Mouse (Mus musculus) midbrain, embryonic 15.5 days (tissue): ENCODE data around the gene Serpinb8. TPM values are rescaled to one million over a fixed set of nuclear protein-coding genes. Genes with fewer than 3 reads are reported as not detected.

Experiments used
- ATAC-seq: fragments of 200-750 bp; cut with Nextera tagmentation; replicated peaks from 2 replicates; pipeline ENCODE4 v1.8.0; 2017; ENCODE audit warnings: moderate TSS enrichment
- H3K27ac ChIP-seq: fragments of 300-500 bp; sonication (generic); 2 replicates; pipeline ENCODE4 v1.5.1; 2015; ENCODE audit warnings: mild to moderate bottlenecking, inconsistent platforms
- H3K27me3 ChIP-seq: fragments of 300-500 bp; sonication (generic); replicated peaks from 2 replicates; pipeline ENCODE4 v1.6.1; 2015; ENCODE audit warnings: inconsistent platforms
- H3K36me3 ChIP-seq: fragments of 300-500 bp; sonication (generic); replicated peaks from 2 replicates; pipeline ENCODE4 v1.6.1; 2015; ENCODE audit warnings: inconsistent platforms
- H3K4me1 ChIP-seq: fragments of 300-500 bp; sonication (generic); 2 replicates; pipeline ENCODE4 v1.6.1; 2015; ENCODE audit warnings: inconsistent platforms
- H3K4me2 ChIP-seq: fragments of 300-500 bp; sonication (generic); 2 replicates; pipeline ENCODE4 v1.6.1; 2015; ENCODE audit warnings: inconsistent platforms, mild to moderate bottlenecking, moderate library complexity
- H3K4me3 ChIP-seq: fragments of 300-500 bp; sonication (generic); 2 replicates; pipeline ENCODE4 v1.5.1; 2015; ENCODE audit warnings: mild to moderate bottlenecking, inconsistent platforms
- H3K9ac ChIP-seq: fragments of 300-500 bp; sonication (generic); 2 replicates; pipeline ENCODE4 v1.6.1; 2015; ENCODE audit warnings: mild to moderate bottlenecking, inconsistent platforms
- H3K9me3 ChIP-seq: fragments of 300-500 bp; sonication (generic); 2 replicates; pipeline ENCODE4 v1.6.1; 2016; ENCODE audit warnings: inconsistent platforms
- WGBS: fragments of 180-500 bp; shearing (Covaris S2); methylation state at CpG from one replicate; pipeline ENCODE4 v1.1.7; 2015; ENCODE audit warnings: mixed read lengths; 5-methylcytosine and 5-hydroxymethylcytosine counted together
- polyA plus RNA-seq: library from polyadenylated mRNA; unstranded; fragments of >200 nt; fragmentation: Nextera tagmentation; extraction: Ambion mirVana; gene quantifications from 2 replicates; pipeline ENCODE4 v1.2.1, GENCODE M21; 2015

The Serpinb8 gene
- 0.23 and 0.36 TPM in 2 replicates for polyA plus RNA-seq

DNA sequence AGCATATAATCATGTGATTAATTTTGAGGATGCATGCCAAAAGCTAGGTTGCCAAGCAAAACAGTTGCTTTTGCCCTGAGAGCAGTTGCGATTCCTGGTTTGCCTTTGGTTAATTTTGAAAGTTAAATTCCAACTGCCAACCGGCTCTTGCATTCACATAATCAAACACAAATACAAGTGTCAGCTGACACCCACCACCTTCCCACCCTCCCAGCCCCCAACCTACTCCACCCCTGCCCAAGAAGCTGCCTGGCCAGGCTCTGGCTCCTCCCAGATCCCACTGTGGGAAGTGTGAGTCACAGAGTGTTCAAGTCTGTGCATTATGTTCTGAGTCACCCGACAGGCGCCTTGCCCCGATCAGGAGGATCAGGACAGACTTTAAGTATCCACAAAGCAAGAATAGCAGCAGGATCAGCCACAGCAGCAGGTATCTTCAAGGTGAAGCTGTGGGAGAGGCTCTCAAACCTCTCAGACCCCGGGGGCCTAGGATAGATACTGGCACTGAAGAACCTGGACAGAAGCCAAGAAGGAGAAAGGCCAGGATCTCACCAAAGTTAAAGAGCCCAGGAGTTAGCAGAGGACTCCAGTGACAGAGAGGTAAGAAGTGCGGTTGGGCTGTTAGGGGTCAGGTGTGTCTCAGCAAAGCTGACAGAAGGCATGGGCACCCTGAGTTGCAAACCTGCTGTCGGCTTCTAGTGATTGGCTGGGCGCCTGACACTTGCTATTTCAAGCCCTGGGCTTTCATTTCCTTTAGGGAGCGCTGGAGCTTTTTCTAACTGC lies at the start of gene Serpinb8:
TSS of gene Serpinb8 (plus strand) at position 316 of the 780 bp plus-strand sequence.
- H3K36me3 ChIP-seq = no peaks in the 10 kb centered on the region
- no peak for ATAC-seq
- no peaks in the 10 kb centered on the region for H3K27me3 ChIP-seq
- H3K9ac ChIP-seq = no peak within 1 kb of the TSS
- H3K27ac ChIP-seq = no peak within 1 kb of the TSS
- no peak within 1 kb of the TSS for H3K4me3 ChIP-seq
- no peaks in the 10 kb centered on the region for H3K4me1 ChIP-seq
- WGBS = 77% methylated on average over 10 of the region's 10 CpGs
- H3K4me2 ChIP-seq = no peak within 1 kb of the TSS
- no peaks in the 10 kb centered on the region for H3K9me3 ChIP-seq

GRCm38 (mm10) chr1:107559494-107559893 lies 30.3 kb upstream of the Serpinb8 start:
- Histone ChIP-seq H3K27me3 (no peaks in the 10 kb centered on the region), H3K4me1 (no peaks in the 10 kb centered on the region), H3K9me3 (no peaks in the 10 kb centered on the region), H3K27ac (no peak overlapping the region), H3K9ac (no peak overlapping the region), H3K4me2 (no peak overlapping the region), H3K36me3 (no peaks in the 10 kb centered on the region), H3K4me3 (no peak overlapping the region)
- WGBS = 84% methylated on average over 3 of the region's 3 CpGs
- no peak for ATAC-seq

DNA sequence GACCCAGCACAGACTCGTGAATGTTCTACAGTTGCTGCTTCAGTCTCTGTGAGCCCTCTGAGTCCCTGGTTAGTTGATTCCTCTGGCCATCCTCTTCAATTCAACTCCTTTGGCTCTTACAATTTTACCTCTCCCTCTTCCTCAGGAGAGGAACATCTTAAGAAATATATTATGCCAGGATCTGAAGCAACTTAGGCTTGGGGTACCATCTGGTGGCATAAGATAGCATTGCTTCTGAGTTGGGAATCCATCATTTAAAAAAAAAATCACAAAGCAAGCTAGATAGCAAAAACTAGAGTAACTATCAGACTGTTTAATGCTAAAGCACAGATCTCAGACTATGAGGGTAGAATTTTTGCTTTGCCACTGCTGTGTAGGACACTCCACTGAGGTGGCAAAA lies 27.7 kb upstream of the Serpinb8 start:
- no peak overlapping the region for H3K27ac ChIP-seq
- no peak for ATAC-seq
- 73% methylated on average over 1 of the region's 1 CpGs for WGBS

DNA sequence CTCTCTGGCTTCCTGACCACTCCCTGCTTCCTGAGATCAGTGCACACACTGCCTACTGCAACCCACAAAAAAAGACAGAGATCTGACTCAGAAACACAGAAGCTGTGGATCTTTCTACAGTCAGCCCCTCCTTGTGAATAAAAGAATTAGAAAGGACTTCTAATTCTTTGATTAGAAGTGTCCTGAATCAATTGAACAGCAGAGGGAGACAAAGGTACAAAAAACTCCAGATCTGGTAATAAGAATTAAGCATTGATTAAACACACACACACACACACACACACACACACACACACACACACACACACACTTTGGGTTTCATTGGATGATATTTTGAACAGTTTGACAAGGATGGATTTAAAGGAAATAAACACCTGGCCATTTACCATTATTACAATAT lies 24.2 kb upstream of the Serpinb8 start:
- H3K9ac ChIP-seq = no peak overlapping the region
- ATAC-seq = no peak
- H3K27me3 ChIP-seq = no peaks in the 10 kb centered on the region
- no peak overlapping the region for H3K4me2 ChIP-seq
- H3K4me1 ChIP-seq = no peaks in the 10 kb centered on the region
- no peak overlapping the region for H3K27ac ChIP-seq
- H3K4me3 ChIP-seq = no peak overlapping the region
- no peaks in the 10 kb centered on the region for H3K36me3 ChIP-seq
- H3K9me3 ChIP-seq = no peaks in the 10 kb centered on the region

More for the DNA sequence above, 27.7 kb upstream of the Serpinb8 start:
- H3K4me3 ChIP-seq = no peak overlapping the region
- no peaks in the 10 kb centered on the region for H3K36me3 ChIP-seq
- H3K27me3 ChIP-seq = no peaks in the 10 kb centered on the region
- no peaks in the 10 kb centered on the region for H3K9me3 ChIP-seq
- no peak overlapping the region for H3K9ac ChIP-seq
- H3K4me2 ChIP-seq = no peak overlapping the region
- no peaks in the 10 kb centered on the region for H3K4me1 ChIP-seq

GRCm38 (mm10) chr1:107576094-107576493 lies 13.7 kb upstream of the Serpinb8 start:
- Histone ChIP-seq H3K9me3 (no peaks in the 10 kb centered on the region), H3K27me3 (no peaks in the 10 kb centered on the region), H3K4me3 (no peak overlapping the region), H3K36me3 (no peaks in the 10 kb centered on the region), H3K4me2 (no peak overlapping the region), H3K4me1 (no peaks in the 10 kb centered on the region), H3K9ac (no peak overlapping the region), H3K27ac (no peak overlapping the region)
- ATAC-seq = no peak
- 91% methylated on average over 2 of the region's 2 CpGs for WGBS

DNA sequence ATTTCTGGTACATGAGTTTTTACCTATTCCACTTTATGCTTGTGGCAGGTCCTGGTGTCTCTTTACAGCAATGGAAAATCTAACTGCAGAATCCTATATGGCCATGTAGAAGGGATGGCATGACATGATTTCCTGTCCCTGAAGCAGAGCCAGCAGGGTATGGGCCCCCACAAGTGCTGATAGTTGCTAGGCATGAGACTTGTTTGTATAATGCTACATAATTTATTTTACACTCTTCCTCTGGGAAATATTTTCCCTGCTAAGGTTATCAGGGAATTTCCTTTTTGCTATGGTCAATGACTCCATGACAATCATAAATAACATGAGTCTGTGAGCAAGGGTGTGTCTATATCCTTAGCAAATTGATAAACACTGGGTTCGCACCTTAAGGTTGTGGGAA lies 12.3 kb upstream of the Serpinb8 start:
- no peaks in the 10 kb centered on the region for H3K4me1 ChIP-seq

DNA sequence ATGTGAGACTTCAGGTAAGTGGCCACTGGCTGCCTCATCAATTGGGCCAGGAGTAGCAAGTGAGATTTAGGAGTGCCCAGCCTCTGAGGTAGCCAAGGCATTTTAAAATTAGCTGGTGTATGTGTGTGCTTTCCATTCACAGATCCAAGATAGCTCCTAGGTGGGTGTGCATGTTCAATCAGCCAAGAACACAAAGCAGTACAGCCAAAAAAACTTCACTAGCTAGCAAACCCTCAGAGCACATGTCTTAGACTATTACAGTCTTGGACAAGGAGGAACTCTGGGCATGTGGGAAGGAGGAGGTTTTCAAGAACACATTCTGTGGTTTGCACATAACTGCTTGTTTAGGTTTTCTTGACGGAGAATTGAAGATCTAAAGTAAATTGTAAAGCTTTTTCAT lies 8.6 kb upstream of the Serpinb8 start:
- ATAC-seq = no peak
- H3K27me3 ChIP-seq = no peaks in the 10 kb centered on the region
- no peaks in the 10 kb centered on the region for H3K9me3 ChIP-seq
- H3K9ac ChIP-seq = no peak overlapping the region
- no peak overlapping the region for H3K4me3 ChIP-seq
- no peak overlapping the region for H3K4me2 ChIP-seq
- no peaks in the 10 kb centered on the region for H3K4me1 ChIP-seq
- 89% methylated on average over 1 of the region's 1 CpGs for WGBS
- no peaks in the 10 kb centered on the region for H3K36me3 ChIP-seq
- no peak overlapping the region for H3K27ac ChIP-seq

More for the DNA sequence above, 12.3 kb upstream of the Serpinb8 start:
- Histone ChIP-seq H3K4me3 (no peak overlapping the region), H3K9me3 (no peaks in the 10 kb centered on the region), H3K27me3 (no peaks in the 10 kb centered on the region), H3K36me3 (no peaks in the 10 kb centered on the region), H3K4me2 (no peak overlapping the region), H3K9ac (no peak overlapping the region), H3K27ac (no peak overlapping the region)
- WGBS = 94% methylated on average over 1 of the region's 1 CpGs
- no peak for ATAC-seq

DNA sequence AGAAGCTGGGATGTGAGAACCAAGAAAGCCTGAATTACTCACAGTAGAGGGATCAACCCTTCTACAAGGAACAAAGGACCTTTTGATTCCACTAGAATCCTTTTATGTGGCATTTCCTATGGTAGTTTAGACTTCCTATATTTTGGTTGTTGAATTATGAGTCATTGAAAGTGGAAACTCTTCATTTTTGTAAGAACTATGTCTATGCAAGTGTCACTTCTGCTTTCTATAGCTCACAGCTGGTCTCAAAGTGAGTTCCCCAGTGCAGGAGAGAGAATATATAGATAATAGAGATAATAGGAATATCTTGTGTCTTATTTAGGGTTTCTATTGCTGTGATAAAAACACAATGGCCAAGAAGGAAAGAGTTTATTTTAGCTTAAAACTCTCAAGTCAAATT lies 6.9 kb upstream of the Serpinb8 start:
- Histone ChIP-seq H3K27me3 (no peaks in the 10 kb centered on the region), H3K4me1 (no peaks in the 10 kb centered on the region), H3K36me3 (no peaks in the 10 kb centered on the region), H3K9me3 (no peaks in the 10 kb centered on the region), H3K4me2 (no peak overlapping the region), H3K27ac (no peak overlapping the region), H3K4me3 (no peak overlapping the region), H3K9ac (no peak overlapping the region)
- no peak for ATAC-seq

GRCm38 (mm10) chr1:107583958-107584376 lies 5.8 kb upstream of the Serpinb8 start:
- no peaks in the 10 kb centered on the region for H3K36me3 ChIP-seq
- H3K27ac ChIP-seq = no peak overlapping the region
- no peaks in the 10 kb centered on the region for H3K4me1 ChIP-seq
- no peak overlapping the region for H3K4me2 ChIP-seq
- no peak for ATAC-seq
- H3K4me3 ChIP-seq = no peak overlapping the region
- no peak overlapping the region for H3K9ac ChIP-seq
- H3K9me3 ChIP-seq = no peaks in the 10 kb centered on the region
- H3K27me3 ChIP-seq = no peaks in the 10 kb centered on the region
- WGBS = 24% methylated on average over 1 of the region's 1 CpGs

DNA sequence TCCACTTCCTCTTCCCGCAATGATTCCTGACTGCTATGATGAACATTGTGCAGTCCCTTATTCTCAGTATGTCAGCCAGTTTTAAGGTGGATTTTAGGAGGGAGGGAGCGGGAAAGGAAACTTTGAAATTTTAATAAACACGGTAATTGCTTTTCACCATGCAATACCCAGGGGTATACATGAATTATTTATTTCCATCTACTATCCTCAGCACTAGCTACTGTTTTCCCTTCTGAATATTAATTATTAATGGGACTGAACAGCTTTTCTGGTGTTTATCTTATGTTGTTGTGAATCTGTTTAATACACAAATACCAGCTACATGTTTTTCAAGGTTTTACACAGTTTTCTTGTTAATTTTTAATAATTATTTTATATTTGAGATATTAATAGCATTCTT lies 4.9 kb upstream of the Serpinb8 start:
- Histone ChIP-seq H3K27me3 (no peaks in the 10 kb centered on the region), H3K4me2 (no peak overlapping the region), H3K9ac (no peak overlapping the region), H3K27ac (0 out of 2 replicates have a peak overlapping the region, but pooled peaks have one; percentile 0), H3K4me3 (no peak overlapping the region), H3K36me3 (no peaks in the 10 kb centered on the region), H3K4me1 (no peaks in the 10 kb centered on the region), H3K9me3 (no peaks in the 10 kb centered on the region)
- peak; percentile 88 for ATAC-seq
- WGBS = 46% methylated on average over 3 of the region's 3 CpGs

DNA sequence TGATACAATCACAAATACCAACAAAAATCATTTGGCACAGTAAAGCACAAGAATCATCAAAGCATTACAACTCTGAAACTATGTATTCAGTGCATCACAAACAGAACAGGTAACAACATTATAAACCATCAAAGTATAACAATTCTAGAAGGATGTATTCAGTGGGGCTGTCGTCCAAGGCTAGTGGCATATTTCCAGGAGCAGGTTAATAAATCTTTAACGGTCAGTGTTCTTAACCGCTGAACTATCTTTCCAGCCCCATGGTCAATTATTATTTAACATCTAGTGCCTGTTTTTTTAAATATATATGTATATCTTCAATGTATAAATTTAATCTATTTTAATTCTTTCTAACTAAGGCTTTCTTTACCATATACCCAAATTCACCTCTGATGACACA lies 3.6 kb upstream of the Serpinb8 start:
- ATAC-seq = no peak
- Histone ChIP-seq H3K4me3 (no peak overlapping the region), H3K27me3 (no peaks in the 10 kb centered on the region), H3K4me2 (no peak overlapping the region), H3K36me3 (no peaks in the 10 kb centered on the region), H3K9ac (no peak overlapping the region), H3K4me1 (no peaks in the 10 kb centered on the region), H3K27ac (no peak overlapping the region), H3K9me3 (no peaks in the 10 kb centered on the region)
- 79% methylated on average over 3 of the region's 3 CpGs for WGBS

GRCm38 (mm10) chr1:107588206-107588605 lies 1.6 kb upstream of the Serpinb8 start:
- Histone ChIP-seq H3K27me3 (no peaks in the 10 kb centered on the region), H3K4me1 (no peaks in the 10 kb centered on the region), H3K27ac (no peak overlapping the region), H3K4me3 (no peak overlapping the region), H3K36me3 (no peaks in the 10 kb centered on the region), H3K9ac (no peak overlapping the region), H3K4me2 (no peak overlapping the region), H3K9me3 (no peaks in the 10 kb centered on the region)
- no peak for ATAC-seq

DNA sequence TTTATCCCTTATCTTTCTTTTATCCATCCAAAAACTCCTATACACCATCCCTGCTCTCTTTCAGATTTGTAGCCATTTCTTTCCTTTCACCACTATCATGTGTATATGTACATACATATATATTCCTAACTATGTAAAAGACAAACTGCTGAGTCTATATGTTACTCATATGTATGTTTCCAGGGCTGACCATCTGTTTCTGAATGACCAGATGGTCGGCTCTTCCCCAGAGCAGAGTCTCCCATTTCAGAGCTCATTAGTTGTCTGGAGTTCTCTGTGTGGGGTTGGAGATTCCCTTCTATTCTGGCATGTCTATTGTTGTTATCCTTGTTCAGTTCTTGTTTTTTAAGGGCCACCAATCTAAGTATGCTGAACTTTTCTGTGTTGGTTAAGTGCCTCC lies 1.2 kb upstream of the Serpinb8 start:
- Histone ChIP-seq H3K9me3 (no peaks in the 10 kb centered on the region), H3K4me2 (no peak overlapping the region), H3K36me3 (no peaks in the 10 kb centered on the region), H3K9ac (no peak overlapping the region), H3K4me3 (no peak overlapping the region), H3K27me3 (no peaks in the 10 kb centered on the region), H3K27ac (no peak overlapping the region), H3K4me1 (no peaks in the 10 kb centered on the region)
- no peak for ATAC-seq
- 61% methylated on average over 1 of the region's 1 CpGs for WGBS
